Mouse (Mus musculus) cerebellum, adult 2 months (tissue): ENCODE data around the gene Eif4e1b.

Experiments used
- CTCF ChIP-seq: fragments of 200-500 bp; IDR thresholded peaks from 2 replicates; pipeline ENCODE4 v1.5.1; 2011; ENCODE audit warnings: low read depth, mild to moderate bottlenecking, control low read depth, low read length, moderate library complexity, borderline replicate concordance; ENCODE audit not compliant: insufficient read depth
- POLR2A ChIP-seq: fragments of 200-500 bp; IDR thresholded peaks from 2 replicates; pipeline ENCODE4 v1.6.1; 2011; ENCODE audit warnings: low read length, control low read depth, borderline replicate concordance; ENCODE audit not compliant: insufficient read depth

- TF ChIP-seq CTCF (no peak), POLR2A (no peak)
Observed at GRCm38 (mm10) chr13:54837061-54837460, 53.3 kb downstream of the Eif4e1b start.
